Mouse (Mus musculus): ENCODE measurements around the gene Kcnq5.
"Not testable (repeated sequence)": the region's sequence is repeated elsewhere in the genome, so short reads cannot be mapped to it uniquely, and the experiment has no call there.

The Kcnq5 gene

GRCm38 (mm10) chr1:21838534-21838933 lies 123.2 kb downstream of the Kcnq5 start:
- DNase-seq (ENCODE audit: low read depth, low spot score) = no peak

GRCm38 (mm10) chr1:21837387-21837786 lies 124.4 kb downstream of the Kcnq5 start:
- no peak for DNase-seq (ENCODE audit: low read depth, low spot score)

- no peak for DNase-seq (ENCODE audit: low read depth, low spot score)
Observed at GRCm38 (mm10) chr1:21836337-21836736, 125.4 kb downstream of the Kcnq5 start.

GRCm38 (mm10) chr1:21829909-21830455 lies 131.8 kb downstream of the Kcnq5 start:
- DNase-seq (ENCODE audit: low read depth, low spot score) = no peak

- DNase-seq (ENCODE audit: low read depth, low spot score) = no peak
Observed at GRCm38 (mm10) chr1:21820066-21820630, 141.6 kb downstream of the Kcnq5 start.

DNA sequence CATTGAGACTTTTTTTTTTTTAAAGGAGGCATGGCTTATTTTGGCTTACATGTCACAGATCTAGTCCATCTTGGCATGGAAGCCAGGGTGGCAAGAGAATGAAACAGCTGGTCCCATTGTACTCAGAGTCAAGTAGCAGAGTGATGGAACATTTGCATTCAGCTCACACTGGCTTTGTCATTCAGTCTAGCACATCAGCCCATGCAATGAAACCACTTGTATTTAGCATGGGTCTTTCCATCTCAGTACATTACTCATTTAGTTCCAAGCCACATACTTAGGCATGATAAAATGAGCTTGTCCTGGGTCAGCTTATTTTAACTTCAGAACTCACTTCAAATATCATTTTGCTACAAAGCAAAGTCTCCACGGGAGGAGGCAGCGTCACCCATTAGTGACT lies 156.7 kb downstream of the Kcnq5 start:
- DNase-seq (ENCODE audit: low read depth, low spot score) = no peak

DNA sequence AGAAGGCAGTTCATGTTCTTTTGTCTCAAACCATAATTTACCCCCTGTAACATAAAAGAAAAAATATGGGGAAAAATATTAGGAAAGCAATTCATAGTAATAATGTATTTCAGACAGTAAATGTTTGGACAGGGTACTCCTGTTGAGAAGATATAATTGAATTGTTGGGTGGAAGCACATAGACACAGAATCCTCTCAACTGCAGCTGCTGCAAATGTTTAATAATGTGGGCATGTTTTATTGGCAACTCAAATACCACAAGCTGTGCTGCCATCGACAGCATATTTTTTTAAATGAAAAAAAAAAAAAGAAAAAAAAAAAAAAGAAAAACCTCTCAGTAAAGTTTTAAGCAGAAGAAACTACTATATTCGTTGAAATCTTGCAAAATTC lies 157.3 kb downstream of the Kcnq5 start:
- no peak for DNase-seq (ENCODE audit: low read depth, low spot score)

DNA sequence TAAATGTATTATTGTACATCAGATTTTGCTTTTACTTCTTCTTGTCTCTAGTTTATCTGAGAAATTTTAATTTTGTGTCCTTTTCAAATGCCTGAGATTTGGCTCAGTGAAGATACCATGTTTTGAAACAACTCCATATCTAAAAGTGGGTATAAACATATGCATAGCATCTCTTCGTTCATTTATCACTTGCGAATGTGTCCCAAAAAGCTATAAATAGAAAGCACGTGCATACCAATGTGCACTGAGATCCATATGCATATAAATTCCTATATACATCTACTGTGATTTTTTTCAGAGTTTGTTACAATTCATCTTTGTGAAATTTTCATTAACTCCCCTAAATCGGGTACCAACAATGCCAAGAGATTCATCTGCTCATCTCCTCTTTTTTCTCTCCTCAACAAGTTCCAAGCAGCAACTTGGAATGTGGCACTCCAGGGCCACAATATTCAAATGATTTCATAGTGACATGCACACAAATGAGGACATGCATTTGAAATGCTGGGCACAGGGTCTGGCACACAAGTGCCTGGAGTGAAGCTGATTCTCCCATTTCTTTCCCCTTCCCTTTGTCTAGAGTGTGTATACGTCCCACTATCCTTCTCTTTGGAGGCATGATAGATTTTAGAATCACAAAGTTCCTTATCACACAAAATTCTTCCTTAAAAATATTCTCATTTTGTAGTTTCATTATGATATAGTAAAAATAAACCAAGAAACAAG lies 157.8 kb downstream of the Kcnq5 start:
- no peak for DNase-seq (ENCODE audit: low read depth, low spot score)

DNA sequence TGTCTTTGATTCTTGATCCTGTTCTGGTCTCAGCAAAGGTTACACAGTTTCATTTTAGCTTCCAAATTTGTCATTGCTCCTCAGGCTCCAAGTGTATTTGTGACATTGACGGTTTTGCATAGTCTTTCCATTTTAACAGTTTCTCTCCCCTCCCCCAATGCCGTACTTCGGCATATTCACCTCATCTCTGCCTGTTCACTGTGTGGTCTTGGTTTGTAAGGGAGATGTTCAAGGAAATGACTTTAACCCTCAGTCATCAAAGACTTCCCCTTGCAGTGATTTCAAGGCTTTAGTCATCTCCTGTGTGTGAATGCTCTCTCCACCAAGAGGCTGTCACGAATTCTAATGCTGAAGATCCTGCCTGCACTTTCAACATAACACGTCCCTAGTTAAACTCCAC lies 181.0 kb downstream of the Kcnq5 start:
- no peak for DNase-seq (ENCODE audit: low read depth, low spot score)

GRCm38 (mm10) chr1:21777560-21777959 lies 184.2 kb downstream of the Kcnq5 start:
- no peak for DNase-seq (ENCODE audit: low read depth, low spot score)

DNA sequence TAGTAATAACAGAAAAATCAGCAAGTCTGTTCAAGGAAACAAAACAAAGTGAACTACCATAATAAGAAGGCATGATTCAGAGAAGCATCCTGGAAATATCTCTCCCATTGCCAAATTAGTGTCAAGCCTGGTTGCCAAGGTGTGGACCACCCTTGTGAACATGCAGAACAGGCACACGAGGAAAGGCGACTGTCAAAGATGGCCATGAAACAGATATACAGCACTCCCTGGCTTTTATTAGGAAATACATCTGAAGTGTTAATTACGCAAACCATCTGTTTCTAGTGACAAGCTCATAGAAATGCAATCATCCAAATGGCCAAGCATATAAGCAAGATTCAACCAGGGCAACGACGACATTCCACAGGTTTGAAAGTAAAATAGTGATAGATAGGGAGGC lies 187.8 kb downstream of the Kcnq5 start:
- no peak for DNase-seq (ENCODE audit: low read depth, low spot score)

- DNase-seq (ENCODE audit: low read depth, low spot score) = no peak
Observed at GRCm38 (mm10) chr1:21770494-21770893, 191.2 kb downstream of the Kcnq5 start.

- no peak for DNase-seq (ENCODE audit: low read depth, low spot score)
Observed at GRCm38 (mm10) chr1:21749297-21749696, 212.4 kb downstream of the Kcnq5 start.

- no peak for DNase-seq (ENCODE audit: low read depth, low spot score)
Observed at GRCm38 (mm10) chr1:21729131-21729530, 232.6 kb downstream of the Kcnq5 start.

- DNase-seq (ENCODE audit: low read depth, low spot score) = not testable (repeated sequence)
Observed at GRCm38 (mm10) chr1:21723231-21723630, 238.5 kb downstream of the Kcnq5 start.

GRCm38 (mm10) chr1:21721246-21721645 lies 240.5 kb downstream of the Kcnq5 start:
- DNase-seq (ENCODE audit: low read depth, low spot score) = no peak

GRCm38 (mm10) chr1:21714816-21715215 lies 246.9 kb downstream of the Kcnq5 start:
- no peak for DNase-seq (ENCODE audit: low read depth, low spot score)

GRCm38 (mm10) chr1:21712711-21713110 lies 249.0 kb downstream of the Kcnq5 start:
- no peak for DNase-seq (ENCODE audit: low read depth, low spot score)

- no peak for DNase-seq (ENCODE audit: low read depth, low spot score)
Observed at GRCm38 (mm10) chr1:21690458-21690857, 271.3 kb downstream of the Kcnq5 start.

- no peak for DNase-seq (ENCODE audit: low read depth, low spot score)
Observed at GRCm38 (mm10) chr1:21688918-21689317, 272.8 kb downstream of the Kcnq5 start.

DNA sequence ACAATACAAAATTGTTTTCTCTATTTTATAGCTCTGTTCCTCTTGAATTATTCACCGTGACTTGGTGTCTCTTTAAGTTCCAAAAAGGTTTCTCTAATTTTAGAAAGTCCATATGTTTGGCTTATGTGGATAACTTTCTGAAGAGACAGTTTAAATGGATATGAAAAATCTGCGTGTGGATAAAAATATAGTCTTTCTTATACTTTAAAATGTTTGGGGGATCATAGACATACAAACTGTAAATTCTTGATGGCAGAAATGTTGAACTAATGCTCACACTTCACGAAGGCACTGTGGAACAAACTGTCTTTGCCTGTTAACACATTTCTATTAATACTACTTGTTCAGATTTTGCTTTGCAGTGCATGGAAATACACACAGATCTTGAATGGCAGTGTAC lies 277.3 kb downstream of the Kcnq5 start:
- DNase-seq (ENCODE audit: low read depth, low spot score) = no peak

GRCm38 (mm10) chr1:21676805-21677204 lies 284.9 kb downstream of the Kcnq5 start:
- DNase-seq (ENCODE audit: low read depth, low spot score) = no peak

- no peak for DNase-seq (ENCODE audit: low read depth, low spot score)
Observed at GRCm38 (mm10) chr1:21660840-21661239, 300.9 kb downstream of the Kcnq5 start.
